Mouse (Mus musculus) kidney, adult 2 months (tissue): Measurements from ENCODE around the gene Rxfp1. TPM values are rescaled to one million over a fixed set of nuclear protein-coding genes. Genes with fewer than 3 reads are reported as not detected.
A peak's percentile ranks its signal among the peaks of the same experiment; 100 is the strongest.
"Not testable (repeated sequence)": the region's sequence is repeated elsewhere in the genome, so short reads cannot be mapped to it uniquely, and the experiment has no call there.

Source experiments
- DNase-seq: peaks from one replicate; pipeline ENCODE4 v3.0.0; 2021
- H3K27ac ChIP-seq: fragments of 200-500 bp; 2 replicates; pipeline ENCODE4 v1.5.1; 2012; ENCODE audit warnings: low read depth, low read length, control low read depth, inconsistent platforms; ENCODE audit not compliant: insufficient read depth
- H3K27me3 ChIP-seq: fragments of 200-500 bp; replicated peaks from 2 replicates; pipeline ENCODE4 v1.6.1; 2012; ENCODE audit warnings: mild to moderate bottlenecking, moderate library complexity, low read length, inconsistent platforms; ENCODE audit not compliant: control insufficient read depth, insufficient read depth
- H3K36me3 ChIP-seq: fragments of 200-500 bp; 2 replicates; pipeline ENCODE4 v1.6.1; 2012; ENCODE audit warnings: mild to moderate bottlenecking, moderate library complexity, low read length, inconsistent platforms; ENCODE audit not compliant: control insufficient read depth, insufficient read depth
- H3K4me1 ChIP-seq: fragments of 200-500 bp; 2 replicates; pipeline ENCODE4 v1.6.1; 2011; ENCODE audit warnings: low read length; ENCODE audit not compliant: control insufficient read depth, insufficient read depth
- H3K4me3 ChIP-seq: fragments of 200-500 bp; 2 replicates; pipeline ENCODE4 v1.5.1; 2011; ENCODE audit warnings: mild to moderate bottlenecking, low read depth, low read length, control low read depth; ENCODE audit not compliant: insufficient read depth
- CTCF ChIP-seq: fragments of 200-500 bp; conservative IDR thresholded peaks from 2 replicates; pipeline ENCODE4 v1.5.1; 2011; ENCODE audit warnings: low read depth, mild to moderate bottlenecking, control low read depth, low read length, moderate library complexity, mixed read lengths; ENCODE audit not compliant: insufficient read depth, insufficient read length
- POLR2A ChIP-seq: fragments of 200-500 bp; IDR thresholded peaks from one replicate; pipeline ENCODE4 v1.6.1; 2011; ENCODE audit warnings: low read depth, low read length, control low read depth
- WGBS: fragments of 180-500 bp; shearing (Covaris S2); methylation state at CpG from one replicate; pipeline ENCODE4 v1.1.7; 2018; 5-methylcytosine and 5-hydroxymethylcytosine counted together
- polyA plus RNA-seq: library from polyadenylated mRNA; depleted of rRNA; stranded (reverse); fragments of >200 nt; gene quantifications from 2 replicates; pipeline ENCODE4 v1.2.3, GENCODE M21; 2012

Gene Rxfp1
- polyA plus RNA-seq, 1 experiment: 0.09 TPM

GRCm38 (mm10) chr3:79691957-79692356 lies 45.7 kb downstream of the Rxfp1 start:
- Histone ChIP-seq H3K4me3 (no peak overlapping the region), H3K27ac (no peak overlapping the region), H3K36me3 (no peaks in the 10 kb centered on the region), H3K27me3 (no peaks in the 10 kb centered on the region), H3K4me1 (no peaks in the 10 kb centered on the region)
- WGBS: 82% methylated on average over 2 of the region's 2 CpGs
- TF ChIP-seq POLR2A (no peak), CTCF (no peak)
- DNase-seq: no peak

- no peak for DNase-seq
- Histone ChIP-seq H3K36me3 (no peaks in the 10 kb centered on the region), H3K27me3 (no peaks in the 10 kb centered on the region), H3K27ac (no peak overlapping the region), H3K4me1 (no peaks in the 10 kb centered on the region), H3K4me3 (no peak overlapping the region)
- WGBS: 72% methylated on average over 9 of the region's 9 CpGs
- TF ChIP-seq CTCF: no peak
- TF ChIP-seq POLR2A: no peak
Observed at GRCm38 (mm10) chr3:79690111-79690651, 47.5 kb downstream of the Rxfp1 start.

GRCm38 (mm10) chr3:79688101-79688500 lies 49.6 kb downstream of the Rxfp1 start:
- not testable (repeated sequence) for H3K36me3 ChIP-seq

GRCm38 (mm10) chr3:79683529-79683928 lies 54.2 kb downstream of the Rxfp1 start:
- Histone ChIP-seq H3K27me3 (no peaks in the 10 kb centered on the region), H3K4me3 (no peak overlapping the region), H3K36me3 (no peaks in the 10 kb centered on the region), H3K4me1 (no peaks in the 10 kb centered on the region), H3K27ac (no peak overlapping the region)
- TF ChIP-seq POLR2A (no peak), CTCF (no peak)
- 82% methylated on average over 8 of the region's 8 CpGs for WGBS
- DNase-seq: no peak

More at GRCm38 (mm10) chr3:79688101-79688500, 49.6 kb downstream of the Rxfp1 start:
- not testable (repeated sequence) for H3K4me3 ChIP-seq, H3K27ac ChIP-seq, H3K27me3 ChIP-seq, H3K4me1 ChIP-seq
- 64% methylated on average over 4 of the region's 4 CpGs for WGBS
- DNase-seq: peak; percentile 80

GRCm38 (mm10) chr3:79682351-79683132 lies 55.1 kb downstream of the Rxfp1 start:
- no peaks in the 10 kb centered on the region for H3K4me1 ChIP-seq
- H3K36me3 ChIP-seq: no peaks in the 10 kb centered on the region
- TF ChIP-seq CTCF (no peak), POLR2A (no peak)
- WGBS: 53% methylated on average over 14 of the region's 14 CpGs
- no peak overlapping the region for H3K27ac ChIP-seq
- DNase-seq: peak; percentile 8
- H3K27me3 ChIP-seq: no peaks in the 10 kb centered on the region
- H3K4me3 ChIP-seq: no peak overlapping the region

- no peak for DNase-seq
- Histone ChIP-seq H3K4me1 (no peaks in the 10 kb centered on the region), H3K36me3 (no peaks in the 10 kb centered on the region), H3K27me3 (no peaks in the 10 kb centered on the region), H3K4me3 (no peak overlapping the region), H3K27ac (no peak overlapping the region)
- no peak for TF ChIP-seq POLR2A
- TF ChIP-seq CTCF: no peak
- WGBS: 90% methylated on average over 3 of the region's 3 CpGs
Observed at GRCm38 (mm10) chr3:79676411-79676810, 61.3 kb downstream of the Rxfp1 start.

- no peak for DNase-seq
- Histone ChIP-seq H3K27ac (no peak overlapping the region), H3K36me3 (no peaks in the 10 kb centered on the region), H3K4me1 (peaks cover 6% of the 10 kb centered on the region; the same call in 1 of the 2 replicates), H3K27me3 (no peaks in the 10 kb centered on the region), H3K4me3 (no peak overlapping the region)
- 83% methylated on average over 5 of the region's 5 CpGs for WGBS
- no peak for TF ChIP-seq CTCF
- TF ChIP-seq POLR2A: no peak
Observed at GRCm38 (mm10) chr3:79674641-79675040, 63.0 kb downstream of the Rxfp1 start.

- TF ChIP-seq POLR2A (no peak), CTCF (peak; percentile 48)
- Histone ChIP-seq H3K4me1 (peaks cover 6% of the 10 kb centered on the region; the same call in 1 of the 2 replicates), H3K27me3 (no peaks in the 10 kb centered on the region), H3K27ac (no peak overlapping the region), H3K36me3 (no peaks in the 10 kb centered on the region), H3K4me3 (no peak overlapping the region)
- peak; percentile 62 for DNase-seq
- 12% methylated on average over 4 of the region's 4 CpGs for WGBS
Observed at GRCm38 (mm10) chr3:79673082-79673481, 64.6 kb downstream of the Rxfp1 start.
